Mouse (Mus musculus) liver, embryonic 11.5 days (tissue): ENCODE data around the gene Cd46. TPM values are rescaled to one million over a fixed set of nuclear protein-coding genes. Genes with fewer than 3 reads are reported as not detected.
A peak's percentile ranks its signal among the peaks of the same experiment; 100 is the strongest.

Source experiments
- ATAC-seq: fragments of 200-750 bp; cut with Nextera tagmentation; replicated peaks from 2 replicates; pipeline ENCODE4 v1.8.0; 2017; ENCODE audit warnings: moderate number of reproducible peaks, mild to moderate bottlenecking, moderate TSS enrichment, moderate library complexity; ENCODE audit not compliant: low FRiP score
- DNase-seq: peaks from one replicate; pipeline ENCODE4 v3.0.0-alpha.2; 2017; ENCODE audit warnings: low spot score
- H3K27ac ChIP-seq: fragments of 300-500 bp; sonication (generic); 2 replicates; pipeline ENCODE4 v1.5.1; 2014; ENCODE audit warnings: mild to moderate bottlenecking, low read depth, low read length, control low read depth
- H3K27me3 ChIP-seq: fragments of 300-500 bp; sonication (generic); replicated peaks from 2 replicates; pipeline ENCODE4 v1.6.1; 2014; ENCODE audit warnings: low read length, mixed read lengths; ENCODE audit not compliant: control insufficient read depth, insufficient read depth
- H3K36me3 ChIP-seq: fragments of 300-500 bp; sonication (generic); 2 replicates; pipeline ENCODE4 v1.6.1; 2014; ENCODE audit warnings: mild to moderate bottlenecking, low read length, moderate library complexity, mixed read lengths; ENCODE audit not compliant: control insufficient read depth, insufficient read depth
- H3K4me1 ChIP-seq: fragments of 300-500 bp; sonication (generic); replicated peaks from 2 replicates; pipeline ENCODE4 v1.6.1; 2014; ENCODE audit warnings: low read length, mixed read lengths; ENCODE audit not compliant: control insufficient read depth, insufficient read depth
- H3K4me2 ChIP-seq: fragments of 300-500 bp; sonication (generic); 2 replicates; pipeline ENCODE4 v1.6.1; 2014; ENCODE audit warnings: mild to moderate bottlenecking, control low read depth, moderate library complexity
- H3K4me3 ChIP-seq: fragments of 300-500 bp; sonication (generic); 2 replicates; pipeline ENCODE4 v1.5.1; 2014; ENCODE audit warnings: low read depth, low read length, control low read depth
- H3K9ac ChIP-seq: fragments of 300-500 bp; sonication (generic); 2 replicates; pipeline ENCODE4 v1.6.1; 2014; ENCODE audit warnings: low read depth, low read length, control low read depth
- H3K9me3 ChIP-seq: fragments of 300-500 bp; sonication (generic); 2 replicates; pipeline ENCODE4 v1.6.1; 2016; ENCODE audit warnings: low read length, inconsistent platforms, mixed read lengths; ENCODE audit not compliant: control insufficient read depth
- WGBS: fragments of 180-500 bp; shearing (Covaris S2); extraction: QIAGEN DNeasy Blood & Tissue Kit; methylation state at CpG from one replicate; pipeline ENCODE4 v1.1.7; 2014; 5-methylcytosine and 5-hydroxymethylcytosine counted together
- polyA plus RNA-seq: library from polyadenylated mRNA; unstranded; fragments of >200 nt; fragmentation: Nextera tagmentation; extraction: Ambion mirVana; gene quantifications from 2 replicates; pipeline ENCODE4 v1.2.1, GENCODE M21; 2014

Cd46 gene
- polyA plus RNA-seq, result 0.65 and 0.82 TPM in 2 replicates

DNA sequence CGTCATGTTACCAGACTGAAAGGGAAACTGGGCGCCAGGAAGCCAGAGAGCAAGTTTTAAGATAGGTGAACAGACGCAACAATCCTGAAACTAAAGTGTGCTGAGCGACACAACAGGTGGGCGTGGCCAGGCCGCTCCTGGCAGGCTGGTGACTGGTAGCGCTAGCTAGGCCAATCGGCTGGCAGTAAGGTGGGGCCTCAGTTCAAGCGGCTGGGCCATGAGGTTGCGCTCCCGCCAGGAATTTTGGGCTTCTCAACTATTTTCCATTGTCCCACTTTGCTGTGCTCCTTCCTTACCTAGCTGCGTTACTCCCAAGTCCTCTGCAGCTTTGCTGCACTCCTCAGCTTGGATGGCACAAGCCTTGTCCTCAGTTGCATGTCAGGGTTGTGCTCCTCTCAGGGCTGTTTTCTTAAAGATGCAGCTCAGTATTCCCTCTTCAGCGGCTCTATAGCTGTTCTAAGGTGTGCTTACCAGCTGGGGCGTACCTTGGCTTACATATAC is at the start of gene Cd46:
Gene Cd46 (minus strand): TSS at position 30 of the 501 bp plus-strand sequence.
- ATAC-seq, result peak; percentile 97
- no peaks in the 10 kb centered on the region for H3K9me3 ChIP-seq
- peaks cover 12% of the 10 kb centered on the region for H3K4me1 ChIP-seq
- no peaks in the 10 kb centered on the region for H3K36me3 ChIP-seq
- H3K9ac ChIP-seq, result peak within 1 kb of the TSS; percentile 61
- peak; percentile 82 for DNase-seq
- WGBS, result 4% methylated on average over 14 of the region's 14 CpGs
- peak within 1 kb of the TSS; percentile 47 for H3K4me3 ChIP-seq
- H3K4me2 ChIP-seq, result peak within 1 kb of the TSS; percentile 83
- peak within 1 kb of the TSS; percentile 58 for H3K27ac ChIP-seq
- H3K27me3 ChIP-seq, result no peaks in the 10 kb centered on the region

DNA sequence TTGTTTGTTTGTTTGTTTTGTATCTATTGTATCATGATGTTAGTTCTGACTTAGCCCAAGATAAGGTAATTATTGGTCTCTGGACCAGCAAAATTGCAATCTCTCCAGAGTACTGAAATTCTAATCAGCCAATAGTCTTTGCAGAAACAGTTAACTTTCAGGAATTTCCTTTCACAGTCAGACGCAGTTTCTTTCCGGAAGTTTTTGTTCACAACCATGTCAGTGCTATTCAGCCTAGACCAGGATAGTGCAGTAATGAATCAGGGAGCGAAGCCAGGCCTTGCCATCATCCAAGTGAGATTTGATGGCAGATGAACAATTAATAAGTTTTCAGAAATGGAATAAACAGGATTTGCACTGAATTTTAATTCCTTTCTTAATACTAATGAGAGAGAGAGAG is 40.0 kb upstream of the Cd46 start:
- H3K4me2 ChIP-seq, result peak overlapping the region; percentile 70
- no peaks in the 10 kb centered on the region for H3K9me3 ChIP-seq
- no peaks in the 10 kb centered on the region for H3K4me1 ChIP-seq
- no peaks in the 10 kb centered on the region; the same call in 1 of the 2 replicates for H3K36me3 ChIP-seq
- DNase-seq (no peak), ATAC-seq (no peak)
- peak overlapping the region; percentile 65 for H3K4me3 ChIP-seq
- 43% methylated on average over 3 of the region's 3 CpGs for WGBS
- H3K27ac ChIP-seq, result no peak overlapping the region
- H3K9ac ChIP-seq, result no peak overlapping the region
- H3K27me3 ChIP-seq, result no peaks in the 10 kb centered on the region

DNA sequence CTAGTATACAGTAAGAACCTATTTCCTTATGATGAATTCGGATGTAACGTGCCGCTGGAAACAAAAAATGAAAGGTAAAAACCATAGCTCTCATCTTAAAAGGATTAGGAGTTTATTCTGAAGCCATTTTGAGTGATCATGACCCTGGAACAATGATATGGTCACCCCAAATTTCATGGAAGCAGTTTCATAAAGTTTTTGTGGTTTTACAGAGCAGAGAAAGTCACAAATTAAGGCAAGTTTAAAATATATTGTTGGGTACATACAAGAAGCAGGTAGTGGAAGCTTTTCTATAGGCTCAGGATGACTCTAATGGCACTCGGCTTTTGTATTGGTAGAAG is 39.6 kb upstream of the Cd46 start:
- no peaks in the 10 kb centered on the region; the same call in 1 of the 2 replicates for H3K36me3 ChIP-seq
- WGBS, result 19% methylated on average over 4 of the region's 4 CpGs
- DNase-seq (no peak), ATAC-seq (no peak)
- H3K4me3 ChIP-seq, result peak overlapping the region; percentile 65
- no peaks in the 10 kb centered on the region for H3K27me3 ChIP-seq
- peak overlapping the region; percentile 93 for H3K27ac ChIP-seq
- H3K9ac ChIP-seq, result peak overlapping the region; percentile 93
- H3K4me1 ChIP-seq, result no peaks in the 10 kb centered on the region
- peak overlapping the region; percentile 70 for H3K4me2 ChIP-seq
- H3K9me3 ChIP-seq, result no peaks in the 10 kb centered on the region

DNA sequence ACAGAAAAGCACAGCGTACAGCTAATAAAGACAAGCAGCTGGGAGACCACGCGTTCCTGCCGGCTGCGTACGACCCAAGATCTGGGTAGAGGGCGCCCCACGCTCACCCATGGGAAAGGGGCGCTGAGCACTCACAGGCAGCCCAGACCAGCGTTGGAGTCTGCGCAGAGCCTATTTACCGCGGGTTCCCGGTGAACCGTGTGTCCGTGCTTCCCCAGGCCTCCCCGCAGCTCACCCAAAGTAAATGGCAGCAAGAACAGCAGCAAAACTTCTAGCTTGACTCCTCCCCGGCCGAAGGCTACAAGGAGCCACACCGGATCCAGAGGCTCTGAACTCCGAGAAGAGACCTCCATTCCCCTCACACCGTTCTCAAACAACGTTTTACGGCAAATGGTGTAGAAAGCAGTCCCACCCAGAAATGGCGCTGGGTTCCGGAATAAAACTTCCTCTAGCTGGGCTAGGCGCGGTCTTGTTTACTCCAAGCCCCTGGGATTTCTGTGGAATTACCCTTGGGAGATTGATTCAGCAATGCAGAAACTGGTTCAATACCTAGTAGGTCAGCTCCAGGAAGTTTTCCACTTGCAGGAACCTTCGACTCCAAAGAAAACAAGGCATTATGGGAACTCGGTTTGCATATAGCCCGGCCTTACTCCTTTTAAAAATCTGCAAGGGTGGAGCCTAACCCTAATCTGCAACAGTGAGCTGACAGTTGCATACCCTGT is 39.1 kb upstream of the Cd46 start, which contains the start of gene Cr1l:
Gene Cr1l (minus strand): TSS at position 634 of the 722 bp plus-strand sequence.
- Histone ChIP-seq H3K36me3 (no peaks in the 10 kb centered on the region; the same call in 1 of the 2 replicates), H3K9ac (peak within 1 kb of the TSS; percentile 93), H3K27ac (peak within 1 kb of the TSS; percentile 93), H3K4me1 (no peaks in the 10 kb centered on the region), H3K27me3 (no peaks in the 10 kb centered on the region), H3K4me2 (peak within 1 kb of the TSS; percentile 70), H3K9me3 (no peaks in the 10 kb centered on the region), H3K4me3 (peak within 1 kb of the TSS; percentile 65)
- DNase-seq (peak; percentile 86), ATAC-seq (peak; percentile 98)
- under 1% methylated on average over 31 of the region's 31 CpGs for WGBS

DNA sequence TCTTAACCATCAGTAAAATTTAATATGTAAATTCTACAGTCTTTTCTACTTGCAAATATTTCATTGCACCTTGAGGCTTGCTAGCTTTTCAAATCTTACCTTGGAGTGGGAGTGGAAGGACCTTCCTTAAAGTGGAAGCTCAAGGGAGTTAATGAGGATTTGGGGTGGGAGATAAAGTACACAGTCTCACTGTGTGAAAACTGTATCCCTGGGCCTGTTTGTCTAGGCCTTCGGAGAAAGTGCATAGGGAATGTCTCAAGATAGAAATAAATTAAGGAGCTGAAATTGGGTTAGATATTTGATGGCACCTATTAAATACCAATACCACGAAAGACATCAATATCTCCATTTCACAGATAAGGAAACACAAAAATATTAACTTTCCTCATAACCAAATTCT is 38.4 kb upstream of the Cd46 start:
- H3K4me2 ChIP-seq, result peak overlapping the region; percentile 70
- ATAC-seq, result peak; percentile 44
- H3K4me3 ChIP-seq, result peak overlapping the region; percentile 65
- H3K9me3 ChIP-seq, result no peaks in the 10 kb centered on the region
- H3K27ac ChIP-seq, result peak overlapping the region; percentile 93; the same call in 1 of the 2 replicates
- 9% methylated on average over 2 of the region's 2 CpGs for WGBS
- peaks cover 2% of the 10 kb centered on the region; the same call in 1 of the 2 replicates for H3K36me3 ChIP-seq
- no peaks in the 10 kb centered on the region for H3K4me1 ChIP-seq
- no peaks in the 10 kb centered on the region for H3K27me3 ChIP-seq
- H3K9ac ChIP-seq, result peak overlapping the region; percentile 93
- DNase-seq, result no peak

DNA sequence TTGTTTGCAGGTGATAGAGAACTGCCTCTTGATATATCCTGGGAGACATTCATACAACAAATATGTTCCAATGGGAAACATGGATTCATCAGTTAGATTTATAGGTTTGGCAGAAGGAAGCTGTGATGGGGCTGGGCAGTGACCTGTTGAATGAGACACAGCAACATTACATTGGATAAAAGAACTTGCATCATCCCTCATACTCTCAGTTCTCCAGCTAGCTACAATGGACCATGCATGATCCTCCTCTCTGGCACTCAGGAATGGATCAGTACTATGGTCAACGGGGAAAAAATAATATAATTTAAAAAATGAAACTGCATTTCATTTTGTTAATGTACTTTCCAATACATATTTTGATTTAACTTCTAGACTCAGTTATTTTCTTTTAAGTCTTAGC is 37.8 kb upstream of the Cd46 start:
- H3K36me3 ChIP-seq, result peaks cover 2% of the 10 kb centered on the region; the same call in 1 of the 2 replicates
- no peaks in the 10 kb centered on the region for H3K4me1 ChIP-seq
- no peak for ATAC-seq
- H3K9me3 ChIP-seq, result no peaks in the 10 kb centered on the region
- H3K4me3 ChIP-seq, result no peak overlapping the region
- 0 out of 2 replicates have a peak overlapping the region, but pooled peaks have one; percentile 37 for H3K9ac ChIP-seq
- no peaks in the 10 kb centered on the region for H3K27me3 ChIP-seq
- WGBS, result 71% methylated on average over 1 of the region's 1 CpGs
- DNase-seq, result no peak
- H3K27ac ChIP-seq, result no peak overlapping the region
- H3K4me2 ChIP-seq, result peak overlapping the region; percentile 55

DNA sequence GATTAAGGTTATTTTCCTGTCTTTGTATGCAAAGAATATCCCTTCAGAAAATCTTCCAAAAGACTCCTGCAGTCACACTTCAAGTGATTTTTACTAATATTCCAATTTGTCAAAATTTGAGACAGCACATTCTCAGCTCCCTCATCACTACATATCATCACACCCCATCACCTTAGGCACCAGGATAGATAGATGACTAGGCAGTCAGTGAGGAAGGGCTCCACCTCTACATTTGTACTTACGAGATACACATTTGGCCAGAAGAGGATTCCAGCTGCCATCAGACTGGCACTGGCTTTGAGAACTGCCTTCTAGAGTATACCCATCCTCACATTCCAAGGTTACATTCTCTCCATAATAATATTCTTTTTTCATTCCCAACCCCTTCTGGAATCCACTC is 22.4 kb upstream of the Cd46 start:
- Histone ChIP-seq H3K27ac (no peak overlapping the region), H3K9ac (no peak overlapping the region), H3K4me2 (no peak overlapping the region), H3K9me3 (no peaks in the 10 kb centered on the region), H3K27me3 (no peaks in the 10 kb centered on the region), H3K4me3 (no peak overlapping the region), H3K4me1 (no peaks in the 10 kb centered on the region; the same call in 1 of the 2 replicates), H3K36me3 (peaks cover 12% of the 10 kb centered on the region)
- WGBS, result 71% methylated on average over 1 of the region's 1 CpGs
- peak; percentile 84 for ATAC-seq
- no peak for DNase-seq

DNA sequence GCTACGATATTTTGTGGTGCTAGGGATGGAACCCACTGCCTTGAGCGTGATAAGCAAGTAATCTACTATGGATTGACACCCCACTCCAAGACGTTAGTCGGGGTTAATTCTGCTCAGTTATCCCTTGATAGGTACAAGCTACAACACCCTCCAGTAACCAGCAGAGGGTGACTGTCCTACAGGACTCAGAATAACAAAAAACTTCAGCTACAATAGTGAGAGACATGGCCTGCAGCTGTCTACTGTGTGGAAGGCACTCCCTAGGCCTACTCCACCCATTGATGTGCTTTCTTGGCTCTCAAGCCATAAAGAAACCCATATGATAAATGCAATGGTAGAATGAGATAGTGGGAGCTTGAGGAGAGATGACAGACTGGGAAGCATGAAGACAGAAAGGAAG is 21.6 kb upstream of the Cd46 start:
- H3K36me3 ChIP-seq, result peaks cover 12% of the 10 kb centered on the region

More for the DNA sequence above, 21.6 kb upstream of the Cd46 start:
- H3K4me1 ChIP-seq, result no peaks in the 10 kb centered on the region; the same call in 1 of the 2 replicates
- no peak overlapping the region for H3K4me3 ChIP-seq
- ATAC-seq, result peak; percentile 87
- H3K4me2 ChIP-seq, result no peak overlapping the region
- H3K27ac ChIP-seq, result no peak overlapping the region; the same call in 1 of the 2 replicates
- H3K27me3 ChIP-seq, result no peaks in the 10 kb centered on the region
- no peak for DNase-seq
- no peak overlapping the region for H3K9ac ChIP-seq
- no peaks in the 10 kb centered on the region for H3K9me3 ChIP-seq
- 75% methylated on average over 4 of the region's 4 CpGs for WGBS
